Mouse (Mus musculus): ENCODE measurements around the gene Kdm4b. TPM values are rescaled to one million over a fixed set of nuclear protein-coding genes. Genes with fewer than 3 reads are reported as not detected.

Kdm4b gene
- total and polyA plus RNA-seq, 2 experiments: 9.5 to 15.6 TPM

DNA sequence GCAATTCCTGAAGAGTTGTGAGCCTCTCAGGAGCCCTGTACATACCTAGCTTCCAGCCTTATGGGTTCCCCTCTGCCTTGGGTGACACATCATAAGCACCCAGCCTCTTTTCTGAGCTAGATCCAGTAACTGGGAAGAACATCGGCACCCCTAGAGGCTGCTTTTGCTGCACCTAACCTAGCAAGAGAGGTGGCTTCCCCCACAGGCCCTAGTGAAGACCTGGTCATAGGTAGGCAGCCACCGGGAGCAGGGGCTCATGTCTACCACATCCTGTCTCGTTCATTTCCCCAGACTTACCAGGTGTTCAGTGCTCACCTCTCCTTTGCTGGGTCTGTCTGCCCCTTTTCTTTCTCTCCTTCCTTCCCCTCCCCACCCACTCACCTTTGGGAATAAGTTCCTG, 4.5 kb downstream of the Kdm4b start:
- TF ChIP-seq CTCF (IDR thresholded peaks at IDR 0.05; ENCODE audit: low read depth, low read length): no peak
- TF ChIP-seq POLR2A (IDR thresholded peaks at IDR 0.05; ENCODE audit: extremely low read depth, insufficient read depth, low read length): no peak
- Histone ChIP-seq H3K9ac (ENCODE audit: low read depth, low read length) (no peak overlapping the region), H3K79me2 (ENCODE audit: control insufficient read depth, insufficient read depth, low read length) (peaks cover 65% of the 10 kb centered on the region), H3K4me3 (ENCODE audit: insufficient read depth, low read depth, low read length) (no peak overlapping the region), H3K4me1 (ENCODE audit: control insufficient read depth, insufficient read depth, low read length) (peaks cover 19% of the 10 kb centered on the region), H3K27me3 (ENCODE audit: control insufficient read depth, insufficient read depth, low read length) (no peaks in the 10 kb centered on the region), H3K27ac (replicated peaks; ENCODE audit: insufficient read depth, low read depth, low read length) (no peak overlapping the region), H3K36me3 (ENCODE audit: control insufficient read depth, insufficient read depth, low read length) (no peaks in the 10 kb centered on the region)
- no peak for DNase-seq (ENCODE audit: extremely low read depth, low read depth, low spot score)
- 73% methylated on average over 3 of the region's 3 CpGs for WGBS

GRCm38 (mm10) chr17:56331256-56331655, 5.4 kb downstream of the Kdm4b start:
- Histone ChIP-seq H3K4me3 (ENCODE audit: insufficient read depth, low read depth, low read length) (no peak overlapping the region), H3K9ac (ENCODE audit: low read depth, low read length) (no peak overlapping the region), H3K27ac (replicated peaks; ENCODE audit: insufficient read depth, low read depth, low read length) (no peak overlapping the region), H3K79me2 (ENCODE audit: control insufficient read depth, insufficient read depth, low read length) (peaks cover 73% of the 10 kb centered on the region), H3K4me1 (ENCODE audit: control insufficient read depth, insufficient read depth, low read length) (peaks cover 19% of the 10 kb centered on the region), H3K36me3 (ENCODE audit: control insufficient read depth, insufficient read depth, low read length) (no peaks in the 10 kb centered on the region), H3K27me3 (ENCODE audit: control insufficient read depth, insufficient read depth, low read length) (no peaks in the 10 kb centered on the region)
- TF ChIP-seq CTCF (IDR thresholded peaks at IDR 0.05; ENCODE audit: low read depth, low read length) (no peak), POLR2A (IDR thresholded peaks at IDR 0.05; ENCODE audit: extremely low read depth, insufficient read depth, low read length) (no peak)
- DNase-seq (ENCODE audit: extremely low read depth, low read depth, low spot score): no peak

- H3K27ac ChIP-seq (replicated peaks; ENCODE audit: insufficient read depth, low read depth, low read length): no peak overlapping the region
- no peak overlapping the region for H3K9ac ChIP-seq (ENCODE audit: low read depth, low read length)
- DNase-seq (ENCODE audit: extremely low read depth, low read depth, low spot score): no peak
- 72% methylated on average over 8 of the region's 8 CpGs for WGBS
- H3K4me1 ChIP-seq (ENCODE audit: control insufficient read depth, insufficient read depth, low read length): peaks cover 17% of the 10 kb centered on the region
- TF ChIP-seq CTCF (IDR thresholded peaks at IDR 0.05; ENCODE audit: low read depth, low read length): peak; percentile 46
- TF ChIP-seq POLR2A (IDR thresholded peaks at IDR 0.05; ENCODE audit: extremely low read depth, insufficient read depth, low read length): no peak
- no peaks in the 10 kb centered on the region for H3K36me3 ChIP-seq (ENCODE audit: control insufficient read depth, insufficient read depth, low read length)
- H3K4me3 ChIP-seq (ENCODE audit: insufficient read depth, low read depth, low read length): no peak overlapping the region
- peaks cover 71% of the 10 kb centered on the region for H3K79me2 ChIP-seq (ENCODE audit: control insufficient read depth, insufficient read depth, low read length)
- H3K27me3 ChIP-seq (ENCODE audit: control insufficient read depth, insufficient read depth, low read length): no peaks in the 10 kb centered on the region
Measured at GRCm38 (mm10) chr17:56332987-56333386, 7.1 kb downstream of the Kdm4b start.

DNA sequence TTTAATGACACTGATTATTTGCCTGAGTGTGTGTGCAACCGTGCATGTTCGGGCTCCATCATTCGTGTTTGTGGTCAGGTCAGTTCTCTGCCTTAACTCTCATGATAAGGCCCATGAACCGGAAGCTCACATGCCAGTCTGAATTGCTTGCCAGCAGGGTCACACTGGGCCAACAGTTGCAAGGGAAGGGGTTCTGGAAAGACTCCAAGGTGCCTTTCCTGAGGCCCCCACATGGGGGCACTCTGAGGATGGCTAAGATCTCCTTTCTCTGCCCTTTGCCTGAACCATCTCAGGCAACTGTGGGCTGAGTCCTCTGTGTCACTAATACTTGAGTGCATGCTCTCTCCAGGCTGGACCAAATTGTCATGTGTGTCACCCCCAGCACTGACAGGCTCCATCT, 11.3 kb downstream of the Kdm4b start:
- TF ChIP-seq POLR2A (IDR thresholded peaks at IDR 0.05; ENCODE audit: extremely low read depth, insufficient read depth, low read length) (no peak), CTCF (IDR thresholded peaks at IDR 0.05; ENCODE audit: low read depth, low read length) (peak; percentile 69)
- H3K4me3 ChIP-seq (ENCODE audit: insufficient read depth, low read depth, low read length): no peak overlapping the region
- H3K27ac ChIP-seq (replicated peaks; ENCODE audit: insufficient read depth, low read depth, low read length): no peak overlapping the region
- no peak overlapping the region for H3K9ac ChIP-seq (ENCODE audit: low read depth, low read length)
- DNase-seq (ENCODE audit: extremely low read depth, low read depth, low spot score): peak; percentile 51
- no peaks in the 10 kb centered on the region for H3K36me3 ChIP-seq (ENCODE audit: control insufficient read depth, insufficient read depth, low read length)
- no peaks in the 10 kb centered on the region for H3K27me3 ChIP-seq (ENCODE audit: control insufficient read depth, insufficient read depth, low read length)
- 4% methylated on average over 4 of the region's 4 CpGs for WGBS
- H3K79me2 ChIP-seq (ENCODE audit: control insufficient read depth, insufficient read depth, low read length): peaks cover 70% of the 10 kb centered on the region
- peaks cover 6% of the 10 kb centered on the region for H3K4me1 ChIP-seq (ENCODE audit: control insufficient read depth, insufficient read depth, low read length)

DNA sequence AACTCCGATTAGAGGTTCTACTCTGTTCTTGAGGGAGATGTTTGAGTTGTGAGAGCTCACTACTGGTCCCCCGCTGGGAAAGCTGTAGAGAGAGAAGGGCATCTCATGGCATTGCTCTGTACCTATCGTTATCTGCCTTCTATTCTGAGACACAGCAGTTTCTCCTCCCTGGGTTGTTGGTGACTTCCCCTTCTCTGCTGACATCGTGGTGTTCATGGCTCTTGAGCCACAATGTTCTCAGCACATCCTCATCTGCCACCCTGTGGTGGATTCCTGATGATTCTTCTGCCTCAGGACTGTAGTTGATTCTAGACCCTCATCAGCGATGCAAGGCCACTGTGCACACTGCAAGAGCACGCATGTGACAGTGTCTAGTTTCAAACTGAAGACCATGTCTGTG, 11.9 kb downstream of the Kdm4b start:
- TF ChIP-seq POLR2A (IDR thresholded peaks at IDR 0.05; ENCODE audit: extremely low read depth, insufficient read depth, low read length) (no peak), CTCF (IDR thresholded peaks at IDR 0.05; ENCODE audit: low read depth, low read length) (no peak)
- Histone ChIP-seq H3K9ac (ENCODE audit: low read depth, low read length) (no peak overlapping the region), H3K79me2 (ENCODE audit: control insufficient read depth, insufficient read depth, low read length) (peaks cover 66% of the 10 kb centered on the region), H3K27me3 (ENCODE audit: control insufficient read depth, insufficient read depth, low read length) (no peaks in the 10 kb centered on the region), H3K27ac (replicated peaks; ENCODE audit: insufficient read depth, low read depth, low read length) (no peak overlapping the region), H3K4me1 (ENCODE audit: control insufficient read depth, insufficient read depth, low read length) (peaks cover 6% of the 10 kb centered on the region), H3K4me3 (ENCODE audit: insufficient read depth, low read depth, low read length) (no peak overlapping the region), H3K36me3 (ENCODE audit: control insufficient read depth, insufficient read depth, low read length) (no peaks in the 10 kb centered on the region)
- DNase-seq (ENCODE audit: extremely low read depth, low read depth, low spot score): no peak
- 85% methylated on average over 6 of the region's 6 CpGs for WGBS

DNA sequence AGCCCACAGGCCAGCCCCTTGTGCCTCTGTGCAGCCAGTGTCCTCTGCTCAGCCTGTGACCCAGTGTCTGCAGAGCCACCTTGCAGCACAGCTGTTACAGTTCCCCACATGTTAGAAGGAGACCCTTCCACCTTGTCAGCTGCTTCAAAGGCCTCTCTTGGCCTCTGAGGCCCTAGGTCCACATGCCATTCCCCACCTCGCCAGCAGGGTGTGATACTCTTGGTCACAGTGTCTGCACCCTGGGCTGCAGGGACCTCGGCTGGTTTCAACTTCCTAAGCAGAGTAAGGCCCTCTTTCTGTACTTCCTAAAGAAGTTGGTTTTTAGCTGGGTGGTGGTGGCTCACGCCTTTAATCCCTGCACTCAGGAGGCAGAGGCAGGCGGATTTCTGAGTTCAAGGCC, 13.0 kb downstream of the Kdm4b start:
- WGBS: 85% methylated on average over 4 of the region's 4 CpGs
- H3K27ac ChIP-seq (replicated peaks; ENCODE audit: insufficient read depth, low read depth, low read length): no peak overlapping the region
- H3K27me3 ChIP-seq (ENCODE audit: control insufficient read depth, insufficient read depth, low read length): no peaks in the 10 kb centered on the region
- no peak for DNase-seq (ENCODE audit: extremely low read depth, low read depth, low spot score)
- H3K9ac ChIP-seq (ENCODE audit: low read depth, low read length): no peak overlapping the region
- H3K4me3 ChIP-seq (ENCODE audit: insufficient read depth, low read depth, low read length): no peak overlapping the region
- TF ChIP-seq CTCF (IDR thresholded peaks at IDR 0.05; ENCODE audit: low read depth, low read length): peak; percentile 63
- no peak for TF ChIP-seq POLR2A (IDR thresholded peaks at IDR 0.05; ENCODE audit: extremely low read depth, insufficient read depth, low read length)
- peaks cover 6% of the 10 kb centered on the region for H3K4me1 ChIP-seq (ENCODE audit: control insufficient read depth, insufficient read depth, low read length)
- no peaks in the 10 kb centered on the region for H3K36me3 ChIP-seq (ENCODE audit: control insufficient read depth, insufficient read depth, low read length)
- H3K79me2 ChIP-seq (ENCODE audit: control insufficient read depth, insufficient read depth, low read length): peaks cover 67% of the 10 kb centered on the region

All from liver, adult 2 months (tissue).